Mouse (Mus musculus) hindbrain, embryonic 10.5 days (tissue): ENCODE measurements around the gene Kcnn1. TPM values are rescaled to one million over a fixed set of nuclear protein-coding genes. Genes with fewer than 3 reads are reported as not detected.
A peak's percentile ranks its signal among the peaks of the same experiment; 100 is the strongest.

ENCODE experiments used
- DNase-seq: peaks from one replicate; pipeline ENCODE4 v3.0.0-alpha.2; 2017; ENCODE audit warnings: low spot score
- H3K27ac ChIP-seq: fragments of 300-500 bp; sonication (generic); 2 replicates; pipeline ENCODE4 v1.5.1; 2016; ENCODE audit warnings: mild to moderate bottlenecking, moderate library complexity
- H3K27me3 ChIP-seq: fragments of 300-500 bp; sonication (generic); 2 replicates; pipeline ENCODE4 v1.6.1; 2016; ENCODE audit warnings: mild to moderate bottlenecking; ENCODE audit not compliant: poor library complexity, insufficient read depth, severe bottlenecking
- H3K36me3 ChIP-seq: fragments of 300-500 bp; sonication (generic); 2 replicates; pipeline ENCODE4 v1.6.1; 2016; ENCODE audit warnings: mild to moderate bottlenecking, moderate library complexity
- H3K4me1 ChIP-seq: fragments of 300-500 bp; sonication (generic); replicated peaks from 2 replicates; pipeline ENCODE4 v1.6.1; 2016; ENCODE audit warnings: mild to moderate bottlenecking
- H3K4me3 ChIP-seq: fragments of 300-500 bp; sonication (generic); 2 replicates; pipeline ENCODE4 v1.5.1; 2016; ENCODE audit warnings: mild to moderate bottlenecking, moderate library complexity
- H3K9me3 ChIP-seq: fragments of 300-500 bp; sonication (generic); 2 replicates; pipeline ENCODE4 v1.6.1; 2016; ENCODE audit warnings: mild to moderate bottlenecking, moderate library complexity
- WGBS: fragments of 180-500 bp; shearing (Covaris S2); methylation state at CpG from one replicate; pipeline ENCODE4 v1.1.7; 2016; 5-methylcytosine and 5-hydroxymethylcytosine counted together
- polyA plus RNA-seq: library from polyadenylated mRNA; unstranded; fragments of >200 nt; fragmentation: Nextera tagmentation; extraction: Ambion mirVana; gene quantifications from 2 replicates; pipeline ENCODE4 v1.2.1, GENCODE M21; 2016

Kcnn1 gene
- polyA plus RNA-seq, 1 experiment from 2014 or later, result 19.3 TPM

DNA sequence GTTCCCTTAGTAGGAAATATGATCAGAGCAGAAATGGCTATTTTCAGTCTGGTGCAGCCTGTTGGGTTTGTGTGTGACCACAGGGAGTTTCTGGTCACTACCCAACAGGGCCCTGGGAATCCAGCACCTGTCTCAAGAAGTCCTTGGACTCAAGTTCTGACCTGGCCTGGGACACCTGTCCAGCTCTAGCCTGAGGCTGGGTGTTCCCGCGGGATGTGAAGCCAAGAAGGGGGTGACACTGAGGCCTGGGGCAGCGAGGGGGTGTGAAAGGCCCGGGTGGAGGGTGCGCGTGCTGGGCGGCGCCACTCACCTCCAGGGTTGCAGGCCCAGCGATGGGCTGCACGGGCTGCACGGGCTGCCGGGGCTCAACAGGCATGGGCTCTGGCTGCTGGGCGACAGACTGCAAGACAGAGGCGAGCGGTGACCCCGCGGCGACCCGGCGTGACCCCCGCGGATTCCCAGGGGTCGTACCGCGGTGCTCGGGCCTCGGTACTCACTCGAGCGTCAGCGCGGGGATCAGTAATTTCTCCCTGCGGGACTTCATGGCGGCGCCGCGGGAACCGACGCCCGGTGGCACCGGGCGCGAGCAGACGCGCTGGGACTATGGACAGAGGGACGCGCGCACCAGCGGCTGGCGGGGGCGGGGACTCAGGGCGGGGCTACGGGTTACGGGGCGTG is 66.5 kb downstream of the Kcnn1 start:
- Histone ChIP-seq H3K4me1 (peaks cover 68% of the 10 kb centered on the region), H3K9me3 (no peaks in the 10 kb centered on the region), H3K36me3 (no peaks in the 10 kb centered on the region), H3K27me3 (peaks cover 75% of the 10 kb centered on the region), H3K27ac (peak overlapping the region; percentile 87), H3K4me3 (peak overlapping the region; percentile 69)
- WGBS, result 2% methylated on average over 54 of the region's 54 CpGs
- DNase-seq, result no peak

DNA sequence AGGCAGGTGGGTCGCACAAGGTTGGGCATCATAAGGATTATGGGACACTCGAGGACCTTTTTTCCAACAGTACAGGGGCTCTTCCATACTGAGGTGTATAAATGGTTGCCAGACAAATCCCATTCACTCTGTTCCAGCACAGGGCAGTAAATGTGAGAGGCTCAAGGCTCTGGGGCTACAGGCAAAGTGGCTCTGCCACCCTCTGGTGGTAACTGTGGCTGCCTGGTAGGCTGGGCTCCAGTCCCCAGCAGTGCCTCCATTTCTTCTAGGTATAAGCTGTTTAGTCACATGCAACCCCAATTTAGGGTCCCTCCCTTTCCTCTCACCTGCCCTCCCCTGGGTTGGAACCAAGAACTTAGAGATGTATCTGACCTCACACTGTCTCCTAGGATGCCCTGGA is 67.7 kb downstream of the Kcnn1 start:
- no peak for DNase-seq
- 87% methylated on average over 2 of the region's 2 CpGs for WGBS
- H3K36me3 ChIP-seq, result no peaks in the 10 kb centered on the region
- H3K9me3 ChIP-seq, result no peaks in the 10 kb centered on the region
- H3K27me3 ChIP-seq, result peaks cover 73% of the 10 kb centered on the region
- no peak overlapping the region for H3K4me3 ChIP-seq
- H3K27ac ChIP-seq, result no peak overlapping the region
- peaks cover 71% of the 10 kb centered on the region for H3K4me1 ChIP-seq

DNA sequence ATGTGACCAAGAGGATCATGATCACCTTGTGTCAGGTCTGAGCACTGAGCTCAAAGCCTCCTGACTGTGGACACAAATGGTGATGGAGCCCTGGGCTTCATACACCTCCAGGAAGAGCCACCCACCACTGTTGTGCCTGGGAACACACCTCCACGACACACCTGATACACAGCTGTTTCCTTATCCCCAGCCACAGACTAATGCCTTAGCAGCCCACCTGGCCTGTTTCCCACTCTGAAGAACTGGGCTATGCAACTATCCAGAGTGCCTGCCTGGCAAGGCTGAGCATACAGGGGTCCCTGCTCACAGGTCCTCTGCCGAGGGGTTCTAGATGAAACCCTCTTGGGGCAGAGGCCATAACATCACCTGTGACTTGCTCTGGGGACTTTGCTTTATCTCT is 68.8 kb downstream of the Kcnn1 start:
- H3K27me3 ChIP-seq, result peaks cover 72% of the 10 kb centered on the region
- H3K27ac ChIP-seq, result no peak overlapping the region
- DNase-seq, result no peak
- H3K4me3 ChIP-seq, result no peak overlapping the region
- H3K4me1 ChIP-seq, result peaks cover 79% of the 10 kb centered on the region
- no peaks in the 10 kb centered on the region for H3K9me3 ChIP-seq
- peaks cover 7% of the 10 kb centered on the region for H3K36me3 ChIP-seq
- 89% methylated on average over 2 of the region's 2 CpGs for WGBS

DNA sequence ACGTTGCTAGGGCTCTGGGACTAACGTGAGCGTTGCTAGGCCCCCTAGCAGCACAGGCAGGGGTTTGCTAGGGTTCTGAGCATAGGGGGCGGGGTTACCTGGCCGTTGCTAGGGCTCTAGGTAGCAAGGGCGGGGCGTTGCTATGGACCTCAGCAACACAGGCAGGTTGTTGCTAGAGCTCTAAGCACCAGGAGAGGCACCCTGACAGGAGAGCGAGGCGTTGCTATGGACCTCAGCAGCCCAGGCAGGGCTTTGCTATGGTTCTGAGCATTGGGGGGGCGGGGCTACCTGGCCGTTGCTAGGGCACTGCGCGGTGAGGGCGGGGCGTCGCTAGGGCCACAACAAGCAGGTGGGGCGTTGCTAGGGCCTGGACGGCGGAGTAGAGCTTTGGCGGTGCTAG is 70.4 kb downstream of the Kcnn1 start:
- H3K27me3 ChIP-seq, result peaks cover 71% of the 10 kb centered on the region
- H3K4me3 ChIP-seq, result peak overlapping the region; percentile 74
- no peak for DNase-seq
- 0% methylated on average over 20 of the region's 20 CpGs for WGBS
- peak overlapping the region; percentile 95 for H3K27ac ChIP-seq
- H3K4me1 ChIP-seq, result peaks cover 87% of the 10 kb centered on the region
- no peaks in the 10 kb centered on the region for H3K9me3 ChIP-seq
- peaks cover 22% of the 10 kb centered on the region for H3K36me3 ChIP-seq

Other genes with a start within 250 kb of the Kcnn1 start
- 1.1 and 1.6 TPM in 2 replicates for gene Lrrc25, start 247.1 kb downstream of the Kcnn1 start, polyA plus RNA-seq
- not detected in 2 replicates for gene Gdf15, start 230.8 kb downstream of the Kcnn1 start, polyA plus RNA-seq
- 87.4 and 141 TPM in 2 replicates for gene Pgpep1, start 202.9 kb downstream of the Kcnn1 start, polyA plus RNA-seq
- 344 and 354 TPM in 2 replicates for gene Lsm4, start 190.0 kb downstream of the Kcnn1 start, polyA plus RNA-seq
- 64.6 and 128 TPM in 2 replicates for gene Jund, start 164.3 kb downstream of the Kcnn1 start, polyA plus RNA-seq
- gene Iqcn, start 159.8 kb downstream of the Kcnn1 start, polyA plus RNA-seq, result 0.07 TPM in 1 of 2 replicates, not detected in the other
- gene Gm3336, start 144.7 kb downstream of the Kcnn1 start, polyA plus RNA-seq, result not detected in 2 replicates
- gene Pde4c, start 139.5 kb downstream of the Kcnn1 start, polyA plus RNA-seq, result 0.63 and 0.69 TPM in 2 replicates
- 24.8 and 70.3 TPM in 2 replicates for gene Rab3a, start 108.6 kb downstream of the Kcnn1 start, polyA plus RNA-seq
- gene Mpv17l2, start 102.3 kb downstream of the Kcnn1 start, polyA plus RNA-seq, result 35.0 and 40.6 TPM in 2 replicates
- gene Pik3r2, start 86.5 kb downstream of the Kcnn1 start, polyA plus RNA-seq, result 73.4 and 82.1 TPM in 2 replicates
- 11.4 and 18.2 TPM in 2 replicates for gene Mast3, start 58.2 kb downstream of the Kcnn1 start, polyA plus RNA-seq
- gene Il12rb1, start 54.8 kb downstream of the Kcnn1 start, polyA plus RNA-seq, result 0.05 TPM in 1 of 2 replicates, not detected in the other
- gene Arrdc2, start 23.5 kb downstream of the Kcnn1 start, polyA plus RNA-seq, result 7.3 and 8.7 TPM in 2 replicates
- 172 and 182 TPM in 2 replicates for gene Ccdc124, start 10.7 kb upstream of the Kcnn1 start, polyA plus RNA-seq
- gene Slc5a5, start 29.5 kb upstream of the Kcnn1 start, polyA plus RNA-seq, result 0.39 and 0.59 TPM in 2 replicates
- gene Rpl18a, start 34.2 kb upstream of the Kcnn1 start, polyA plus RNA-seq, result 3,443 and 3,791 TPM in 2 replicates
- gene Map1s, start 42.7 kb upstream of the Kcnn1 start, polyA plus RNA-seq, result 66.6 and 74.5 TPM in 2 replicates